Mouse (Mus musculus): ENCODE measurements at regions not wholly inside any gene's neighbourhood (a gene's known extent, or its start where the extent isn't known, plus 50 kb on each side); places are given as distances from the start of the nearest gene placed in this dataset.

- no peak for DNase-seq
Observed at GRCm38 (mm10) chr4:7091201-7091814, 1147.5 kb downstream of the Car8 start.
